Mouse (Mus musculus): ENCODE results near the gene Fam240b. TPM values are rescaled to one million over a fixed set of nuclear protein-coding genes. Genes with fewer than 3 reads are reported as not detected.
A peak's percentile ranks its signal among the peaks of the same experiment; 100 is the strongest.

The Fam240b gene
- polyA plus RNA-seq, 1 experiment from 2014 or later = not detected

GRCm38 (mm10) chr13:64447947-64448346, 49.6 kb downstream of the Fam240b start:
- 3% methylated on average over 1 of the region's 1 CpGs for WGBS
- peak; percentile 56 for DNase-seq (ENCODE audit: low spot score)
- Histone ChIP-seq H3K4me2 (replicated peaks; ENCODE audit: low read depth, low read length) (no peak overlapping the region), H3K4me3 (ENCODE audit: low read depth, low read length) (no peak overlapping the region), H3K4me1 (replicated peaks; ENCODE audit: control insufficient read depth, insufficient read depth, low read length) (no peaks in the 10 kb centered on the region), H3K27ac (ENCODE audit: low read depth, low read length) (no peak overlapping the region), H3K27me3 (ENCODE audit: control insufficient read depth, insufficient read depth, low read length) (no peaks in the 10 kb centered on the region), H3K36me3 (ENCODE audit: control insufficient read depth, insufficient read depth, low read length) (no peaks in the 10 kb centered on the region), H3K9ac (ENCODE audit: low read depth, low read length) (no peak overlapping the region), H3K9me3 (ENCODE audit: control insufficient read depth, low read length) (no peaks in the 10 kb centered on the region)
- peak; percentile 45; the same call in 1 of the 2 replicates for ATAC-seq (ENCODE audit: low FRiP score)

DNA sequence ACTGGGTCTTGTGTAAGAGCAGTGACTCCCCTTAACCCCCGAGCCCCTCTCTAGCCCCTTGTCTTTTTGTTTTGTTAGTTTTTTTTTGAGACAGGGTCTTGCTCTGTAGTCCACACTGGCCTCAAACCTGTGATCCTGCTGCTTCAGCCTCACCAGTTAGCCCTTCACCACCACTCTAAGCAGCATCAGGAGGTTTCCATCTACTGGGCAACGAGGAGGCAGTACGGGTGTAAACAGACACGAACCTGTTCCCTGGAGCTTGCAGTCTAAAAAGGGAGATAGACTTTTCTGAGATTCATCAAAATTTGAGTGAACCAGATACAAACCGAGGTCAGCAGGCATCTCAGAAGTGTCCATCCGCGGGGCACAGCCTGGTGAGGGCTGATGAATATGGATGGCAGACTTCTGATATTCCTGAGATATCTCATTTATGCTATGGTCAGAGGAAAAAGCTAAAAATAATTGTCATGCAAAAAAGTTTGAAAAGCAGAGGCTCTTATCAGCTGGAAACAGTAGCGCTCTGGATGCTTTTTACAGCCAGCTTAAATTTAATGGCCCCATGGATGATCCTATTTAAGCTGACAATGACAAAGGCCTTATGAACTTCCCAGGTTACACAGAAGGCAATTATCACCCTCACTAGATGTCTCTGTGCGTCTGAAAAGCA, 52.2 kb downstream of the Fam240b start:
- Histone ChIP-seq H3K4me2 (replicated peaks; ENCODE audit: low read depth, low read length) (no peak overlapping the region), H3K27ac (ENCODE audit: low read depth, low read length) (no peak overlapping the region), H3K4me3 (ENCODE audit: low read depth, low read length) (no peak overlapping the region), H3K9ac (ENCODE audit: low read depth, low read length) (no peak overlapping the region), H3K4me1 (replicated peaks; ENCODE audit: control insufficient read depth, insufficient read depth, low read length) (no peaks in the 10 kb centered on the region), H3K36me3 (ENCODE audit: control insufficient read depth, insufficient read depth, low read length) (no peaks in the 10 kb centered on the region), H3K27me3 (ENCODE audit: control insufficient read depth, insufficient read depth, low read length) (no peaks in the 10 kb centered on the region), H3K9me3 (ENCODE audit: control insufficient read depth, low read length) (no peaks in the 10 kb centered on the region)
- ATAC-seq (ENCODE audit: low FRiP score) = no peak
- no peak for DNase-seq (ENCODE audit: low spot score)
- WGBS = 83% methylated on average over 9 of the region's 9 CpGs

GRCm38 (mm10) chr13:64443263-64443894, 54.2 kb downstream of the Fam240b start:
- no peak overlapping the region for H3K4me3 ChIP-seq (ENCODE audit: low read depth, low read length)
- H3K36me3 ChIP-seq (ENCODE audit: control insufficient read depth, insufficient read depth, low read length) = no peaks in the 10 kb centered on the region
- no peaks in the 10 kb centered on the region for H3K27me3 ChIP-seq (ENCODE audit: control insufficient read depth, insufficient read depth, low read length)
- H3K4me2 ChIP-seq (replicated peaks; ENCODE audit: low read depth, low read length) = no peak overlapping the region
- no peaks in the 10 kb centered on the region; the same call in 1 of the 2 replicates for H3K4me1 ChIP-seq (replicated peaks; ENCODE audit: control insufficient read depth, insufficient read depth, low read length)
- H3K9me3 ChIP-seq (ENCODE audit: control insufficient read depth, low read length) = no peaks in the 10 kb centered on the region
- H3K27ac ChIP-seq (ENCODE audit: low read depth, low read length) = no peak overlapping the region
- ATAC-seq (ENCODE audit: low FRiP score) (peak; percentile 58; the same call in 1 of the 2 replicates), DNase-seq (ENCODE audit: low spot score) (peak; percentile 71)
- H3K9ac ChIP-seq (ENCODE audit: low read depth, low read length) = no peak overlapping the region
- 56% methylated on average over 4 of the region's 4 CpGs for WGBS

GRCm38 (mm10) chr13:64440592-64440991, 57.0 kb downstream of the Fam240b start:
- Histone ChIP-seq H3K9me3 (ENCODE audit: control insufficient read depth, low read length) (no peaks in the 10 kb centered on the region), H3K27me3 (ENCODE audit: control insufficient read depth, insufficient read depth, low read length) (no peaks in the 10 kb centered on the region), H3K4me2 (replicated peaks; ENCODE audit: low read depth, low read length) (no peak overlapping the region), H3K4me1 (replicated peaks; ENCODE audit: control insufficient read depth, insufficient read depth, low read length) (no peaks in the 10 kb centered on the region; the same call in 1 of the 2 replicates), H3K4me3 (ENCODE audit: low read depth, low read length) (no peak overlapping the region), H3K27ac (ENCODE audit: low read depth, low read length) (no peak overlapping the region), H3K9ac (ENCODE audit: low read depth, low read length) (no peak overlapping the region), H3K36me3 (ENCODE audit: control insufficient read depth, insufficient read depth, low read length) (no peaks in the 10 kb centered on the region)
- DNase-seq (ENCODE audit: low spot score) (no peak), ATAC-seq (ENCODE audit: low FRiP score) (no peak)
- 83% methylated on average over 4 of the region's 4 CpGs for WGBS

- Histone ChIP-seq H3K9me3 (ENCODE audit: control insufficient read depth, low read length) (no peaks in the 10 kb centered on the region), H3K4me3 (ENCODE audit: low read depth, low read length) (no peak overlapping the region), H3K9ac (ENCODE audit: low read depth, low read length) (no peak overlapping the region), H3K27ac (ENCODE audit: low read depth, low read length) (no peak overlapping the region), H3K4me1 (replicated peaks; ENCODE audit: control insufficient read depth, insufficient read depth, low read length) (no peaks in the 10 kb centered on the region; the same call in 1 of the 2 replicates), H3K36me3 (ENCODE audit: control insufficient read depth, insufficient read depth, low read length) (no peaks in the 10 kb centered on the region), H3K4me2 (replicated peaks; ENCODE audit: low read depth, low read length) (no peak overlapping the region), H3K27me3 (ENCODE audit: control insufficient read depth, insufficient read depth, low read length) (no peaks in the 10 kb centered on the region)
- DNase-seq (ENCODE audit: low spot score) (no peak), ATAC-seq (ENCODE audit: low FRiP score) (peak; percentile 8; the same call in 1 of the 2 replicates)
- 85% methylated on average over 5 of the region's 5 CpGs for WGBS
These were observed 58.1 kb downstream of the Fam240b start for GRCm38 (mm10) chr13:64439471-64439870.

DNA sequence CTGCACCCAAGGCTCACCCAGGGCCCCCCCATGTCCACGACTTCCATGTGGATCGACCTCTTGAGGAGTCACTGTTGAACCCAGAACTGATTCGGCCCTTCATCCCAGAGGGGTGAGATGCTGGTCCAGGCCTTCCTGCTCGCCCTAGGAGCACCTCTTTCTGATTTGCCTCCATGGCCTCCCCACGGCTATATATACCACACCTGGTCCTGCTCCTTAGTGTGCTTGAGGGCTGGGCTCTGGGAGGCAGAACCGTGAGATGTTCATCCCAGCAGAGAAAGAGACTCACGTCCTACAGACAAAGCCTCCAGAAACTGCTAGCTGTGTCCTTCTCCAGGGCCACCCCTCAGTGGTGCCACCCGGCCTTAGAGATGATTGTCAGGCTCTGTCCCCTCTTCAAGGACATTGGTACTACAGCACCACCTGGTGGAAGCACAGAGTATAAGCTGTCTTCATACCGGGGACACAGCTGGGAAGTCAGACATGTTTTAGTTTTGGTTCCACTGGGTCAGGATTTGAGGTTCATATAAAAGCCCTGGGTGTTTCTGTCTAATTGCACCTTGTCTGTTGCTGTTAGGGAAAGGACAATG, 58.6 kb downstream of the Fam240b start:
- no peak overlapping the region for H3K9ac ChIP-seq (ENCODE audit: low read depth, low read length)
- no peaks in the 10 kb centered on the region for H3K9me3 ChIP-seq (ENCODE audit: control insufficient read depth, low read length)
- H3K36me3 ChIP-seq (ENCODE audit: control insufficient read depth, insufficient read depth, low read length) = no peaks in the 10 kb centered on the region
- DNase-seq (ENCODE audit: low spot score) = peak; percentile 80
- H3K4me1 ChIP-seq (replicated peaks; ENCODE audit: control insufficient read depth, insufficient read depth, low read length) = no peaks in the 10 kb centered on the region; the same call in 1 of the 2 replicates
- no peaks in the 10 kb centered on the region for H3K27me3 ChIP-seq (ENCODE audit: control insufficient read depth, insufficient read depth, low read length)
- no peak overlapping the region for H3K27ac ChIP-seq (ENCODE audit: low read depth, low read length)
- ATAC-seq (ENCODE audit: low FRiP score) = peak; percentile 63
- H3K4me3 ChIP-seq (ENCODE audit: low read depth, low read length) = no peak overlapping the region
- H3K4me2 ChIP-seq (replicated peaks; ENCODE audit: low read depth, low read length) = no peak overlapping the region
- WGBS = 56% methylated on average over 9 of the region's 9 CpGs

GRCm38 (mm10) chr13:64437801-64438200, 59.8 kb downstream of the Fam240b start:
- H3K9ac ChIP-seq (ENCODE audit: low read depth, low read length) = no peak overlapping the region
- no peak overlapping the region for H3K27ac ChIP-seq (ENCODE audit: low read depth, low read length)
- DNase-seq (ENCODE audit: low spot score) (no peak), ATAC-seq (ENCODE audit: low FRiP score) (no peak)
- no peaks in the 10 kb centered on the region; the same call in 1 of the 2 replicates for H3K4me1 ChIP-seq (replicated peaks; ENCODE audit: control insufficient read depth, insufficient read depth, low read length)
- no peak overlapping the region for H3K4me3 ChIP-seq (ENCODE audit: low read depth, low read length)
- no peaks in the 10 kb centered on the region for H3K36me3 ChIP-seq (ENCODE audit: control insufficient read depth, insufficient read depth, low read length)
- 69% methylated on average over 7 of the region's 7 CpGs for WGBS
- H3K27me3 ChIP-seq (ENCODE audit: control insufficient read depth, insufficient read depth, low read length) = no peaks in the 10 kb centered on the region
- H3K9me3 ChIP-seq (ENCODE audit: control insufficient read depth, low read length) = no peaks in the 10 kb centered on the region
- no peak overlapping the region for H3K4me2 ChIP-seq (replicated peaks; ENCODE audit: low read depth, low read length)

- Histone ChIP-seq H3K27me3 (ENCODE audit: control insufficient read depth, insufficient read depth, low read length) (no peaks in the 10 kb centered on the region), H3K36me3 (ENCODE audit: control insufficient read depth, insufficient read depth, low read length) (no peaks in the 10 kb centered on the region), H3K9ac (ENCODE audit: low read depth, low read length) (peak within 1 kb of the TSS; percentile 61), H3K27ac (ENCODE audit: low read depth, low read length) (peak within 1 kb of the TSS; percentile 88), H3K9me3 (ENCODE audit: control insufficient read depth, low read length) (no peaks in the 10 kb centered on the region), H3K4me3 (ENCODE audit: low read depth, low read length) (peak within 1 kb of the TSS; percentile 65), H3K4me2 (replicated peaks; ENCODE audit: low read depth, low read length) (peak within 1 kb of the TSS; percentile 67), H3K4me1 (replicated peaks; ENCODE audit: control insufficient read depth, insufficient read depth, low read length) (no peaks in the 10 kb centered on the region)
- ATAC-seq (ENCODE audit: low FRiP score) (peak; percentile 98), DNase-seq (ENCODE audit: low spot score) (peak; percentile 89)
- WGBS = under 1% methylated on average over 57 of the region's 57 CpGs
These were observed 65.3 kb downstream of the Fam240b start, which contains the start of gene Cdk20 for GRCm38 (mm10) chr13:64432017-64432995. Gene Cdk20, plus strand, starts transcription at chr13:64432314.
